Mouse (Mus musculus) heart, postnatal 25 days (tissue): ENCODE results near the gene 4930578G10Rik. TPM values are rescaled to one million over a fixed set of nuclear protein-coding genes. Genes with fewer than 3 reads are reported as not detected.
"Not testable (repeated sequence)": the region's sequence is repeated elsewhere in the genome, so short reads cannot be mapped to it uniquely, and the experiment has no call there.

Experiments
- DNase-seq: peaks from one replicate; pipeline ENCODE4 v3.0.0; 2022; ENCODE audit warnings: low spot score
- intact Hi-C: fragments of 180-260 bp; cut with DNase I; formaldehyde crosslinking; loops from one replicate; pipeline ENCODE4 v1.15.1; 2025
- total RNA-seq, 2 experiments: library from RNA; stranded (reverse); gene quantifications; 2 replicates each; pipeline ENCODE4 v1.2.3; 2021

4930578G10Rik gene
- not detected for total RNA-seq

DNA sequence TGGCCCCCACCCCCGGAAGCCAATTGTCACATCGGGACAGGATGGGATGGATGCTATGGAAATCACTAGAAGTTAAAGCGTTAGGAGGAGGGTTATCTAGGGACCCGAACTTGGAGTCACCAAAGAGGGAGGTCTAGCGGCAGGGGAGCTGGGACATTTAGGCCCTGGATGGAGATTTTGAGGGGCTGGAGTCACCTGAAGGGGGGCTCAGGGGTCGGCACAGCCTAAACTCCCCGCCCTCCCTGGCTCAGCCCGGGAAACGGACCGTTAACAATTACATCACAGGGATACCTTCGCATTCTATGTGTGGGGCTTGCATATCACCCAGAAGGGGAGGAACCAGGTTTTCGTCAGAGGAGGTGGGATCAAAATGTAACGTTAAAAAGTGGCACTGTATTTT is at the start of gene 4930578G10Rik:
4930578G10Rik (plus strand) TSS at position 301 of the 400 bp plus-strand sequence.
- intact Hi-C loops, DNase-seq: not testable (repeated sequence)

DNA sequence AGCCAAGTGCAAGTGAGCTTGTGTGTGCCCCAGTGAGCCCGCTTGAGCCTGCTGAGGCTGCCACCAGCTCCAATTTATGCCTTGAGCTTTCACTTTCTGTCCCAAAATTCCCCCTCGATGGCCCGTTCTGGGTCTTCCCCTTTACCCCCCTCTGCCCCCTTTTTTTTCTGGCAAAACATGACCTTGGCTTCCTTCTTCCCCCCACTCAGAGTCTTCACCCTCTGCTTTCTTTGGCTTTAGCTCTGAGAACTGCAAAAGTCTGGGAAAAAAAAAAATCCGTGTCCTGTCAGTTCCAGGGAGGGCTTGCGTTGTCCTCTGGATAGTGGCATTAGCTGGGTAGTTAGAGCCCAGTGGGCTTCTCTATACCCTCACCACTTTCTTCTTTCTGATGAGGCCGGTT is 21.1 kb downstream of the 4930578G10Rik start, which contains the start of gene Ccl19:
Ccl19 (minus strand) TSS at position 101 of the 400 bp plus-strand sequence.
- intact Hi-C loops, DNase-seq: not testable (repeated sequence)

DNA sequence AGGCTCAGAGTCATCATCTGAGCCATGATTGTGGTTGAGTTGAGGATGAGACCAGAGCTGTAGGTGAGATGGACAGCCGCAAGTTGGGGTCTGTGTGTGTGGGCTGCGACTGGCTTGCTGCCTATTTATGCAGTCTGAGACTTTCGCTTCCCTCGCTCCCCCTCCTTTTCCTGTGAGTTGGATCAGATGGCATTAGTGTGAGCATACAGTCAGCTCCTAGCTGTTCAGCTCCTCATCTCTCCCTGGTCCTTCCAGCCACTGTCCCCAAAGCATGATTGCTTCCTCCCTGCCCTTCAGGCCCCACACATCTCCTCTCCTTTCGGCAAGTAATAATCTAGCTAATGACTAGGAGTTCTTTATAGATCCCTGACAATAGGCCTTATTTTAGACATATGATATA is 38.5 kb downstream of the 4930578G10Rik start, which contains the start of gene Ccl21a:
Ccl21a (minus strand) TSS at position 101 of the 400 bp plus-strand sequence.
- intact Hi-C loops, DNase-seq: not testable (repeated sequence)

DNA sequence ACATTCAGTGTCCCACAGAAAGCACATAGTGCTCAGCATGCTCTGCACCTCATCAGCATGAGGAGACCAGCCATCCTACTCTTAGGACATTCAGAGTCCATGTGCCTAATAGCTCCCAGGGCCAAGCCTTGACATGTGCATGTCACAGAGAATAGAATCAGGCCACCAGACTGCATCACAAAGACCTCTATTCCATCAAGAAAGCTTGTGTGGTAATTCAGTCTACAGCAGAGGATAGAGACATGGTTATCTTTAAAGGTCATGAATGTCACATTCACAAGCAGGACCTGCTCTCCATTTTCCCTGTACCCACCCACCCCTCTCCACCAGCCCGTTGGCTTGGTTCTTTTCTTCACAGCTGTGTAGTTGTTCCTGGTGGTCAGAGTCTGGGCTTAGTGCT is 118.4 kb downstream of the 4930578G10Rik start, which contains the start of gene Fam205a1:
Fam205a1 (minus strand) TSS at position 101 of the 400 bp plus-strand sequence.
- intact Hi-C loops, result not testable (repeated sequence)

DNA sequence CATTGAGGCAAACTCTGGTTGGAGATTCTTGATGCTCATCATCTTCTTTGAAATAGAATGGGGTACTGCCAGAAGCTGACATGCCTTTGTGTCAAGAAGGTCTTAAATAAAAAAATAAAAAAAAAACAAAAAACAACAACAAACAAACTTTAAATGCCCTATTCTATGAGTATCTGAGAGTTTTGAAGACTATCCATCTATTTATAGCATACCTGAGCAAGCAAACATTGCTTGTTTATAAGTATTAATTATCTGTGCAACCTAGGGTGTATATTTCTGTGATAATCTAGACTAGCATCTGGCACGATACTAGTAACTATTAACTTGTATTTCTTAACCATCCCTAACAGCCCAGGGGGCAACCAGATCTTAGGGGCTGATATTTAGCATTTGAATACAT is 121.3 kb downstream of the 4930578G10Rik start, which contains the start of gene Gm12394:
Gm12394 (minus strand) TSS at position 101 of the 400 bp plus-strand sequence.
- DNase-seq, intact Hi-C loops: not testable (repeated sequence)

More for the DNA sequence above, 118.4 kb downstream of the 4930578G10Rik start, which contains the start of gene Fam205a1:
- DNase-seq, result not testable (repeated sequence)

DNA sequence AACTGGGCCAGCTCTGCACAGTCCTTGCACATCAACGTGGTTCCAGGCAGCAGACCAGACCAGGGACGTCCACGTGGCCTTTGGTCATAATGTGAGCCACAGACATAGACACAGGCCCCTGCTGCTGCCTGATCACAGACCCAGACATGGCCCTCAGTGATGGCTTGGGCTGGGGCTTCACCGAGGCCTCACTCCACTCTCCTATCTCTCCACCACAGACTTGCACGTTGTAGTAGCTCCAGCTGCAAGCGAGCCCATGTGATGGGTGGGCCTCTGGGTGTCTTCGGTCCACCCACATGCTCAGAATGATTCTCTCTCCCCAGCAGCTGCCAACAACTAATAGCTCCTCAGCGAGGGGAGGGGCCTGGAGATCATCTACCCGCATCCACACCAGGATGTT is 125.1 kb downstream of the 4930578G10Rik start:
- intact Hi-C loops, result not testable (repeated sequence)

DNA sequence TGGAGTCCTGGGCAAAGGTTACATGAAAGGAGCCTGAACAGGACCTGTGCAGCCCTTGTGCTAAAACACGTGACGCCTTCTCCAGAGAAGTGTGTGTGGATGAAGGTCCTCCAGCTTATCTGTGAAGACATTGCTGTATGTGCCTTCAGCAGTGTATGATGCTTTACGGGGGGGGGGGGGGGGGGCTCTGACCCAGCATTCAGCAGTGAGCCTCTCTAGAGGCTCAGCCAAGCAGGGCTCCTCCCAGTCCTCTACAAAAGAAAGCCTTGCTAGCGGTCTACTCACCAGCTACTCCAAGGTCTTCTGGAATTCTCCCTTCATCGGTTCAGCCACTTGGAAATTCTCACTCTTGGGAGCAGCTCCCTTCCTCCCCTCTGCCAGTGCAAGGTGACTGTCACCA is 128.1 kb downstream of the 4930578G10Rik start:
- DNase-seq, intact Hi-C loops: not testable (repeated sequence)

More for the DNA sequence above, 125.1 kb downstream of the 4930578G10Rik start:
- not testable (repeated sequence) for DNase-seq

DNA sequence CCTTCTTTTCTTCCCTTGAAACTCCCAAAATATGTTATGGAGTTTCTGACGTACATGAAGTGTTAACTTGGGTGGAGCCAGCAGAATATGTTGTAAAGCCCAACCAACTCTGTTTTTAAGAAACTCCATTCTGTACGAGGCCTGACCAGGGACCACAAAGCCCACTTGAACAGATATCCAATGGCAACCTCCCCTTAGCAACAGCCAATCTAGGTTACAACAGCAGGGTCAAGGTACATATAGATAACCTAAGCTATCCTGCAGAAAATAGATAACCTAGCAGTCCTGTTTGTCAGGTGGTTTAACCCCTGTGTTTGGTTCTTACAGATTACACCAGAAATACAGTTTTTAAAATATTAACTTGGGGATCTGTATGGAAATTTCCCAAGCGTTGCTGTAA is 132.0 kb downstream of the 4930578G10Rik start:
- intact Hi-C loops, result no loop called here
- no peak for DNase-seq

DNA sequence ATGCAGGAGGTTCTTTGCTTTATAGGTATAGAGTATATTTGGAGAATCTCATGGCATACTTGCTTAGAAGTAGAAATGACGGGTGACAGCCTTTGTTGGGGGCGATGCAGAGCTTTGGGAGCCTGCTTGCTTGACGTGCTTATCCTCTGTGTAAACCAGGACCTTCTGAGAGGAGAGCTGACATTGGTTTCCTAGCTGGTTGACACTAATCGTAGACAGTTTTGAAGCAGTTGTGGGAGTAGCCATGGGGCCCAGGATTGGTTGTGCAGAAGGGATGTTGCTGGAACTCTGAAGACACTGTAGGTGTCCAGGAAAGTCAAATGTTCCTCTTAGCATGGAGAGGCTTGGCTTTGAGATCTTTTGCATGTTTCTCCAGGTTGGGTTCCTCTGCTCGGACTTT is 132.8 kb downstream of the 4930578G10Rik start:
- intact Hi-C loops, result no loop called here
- no peak for DNase-seq

DNA sequence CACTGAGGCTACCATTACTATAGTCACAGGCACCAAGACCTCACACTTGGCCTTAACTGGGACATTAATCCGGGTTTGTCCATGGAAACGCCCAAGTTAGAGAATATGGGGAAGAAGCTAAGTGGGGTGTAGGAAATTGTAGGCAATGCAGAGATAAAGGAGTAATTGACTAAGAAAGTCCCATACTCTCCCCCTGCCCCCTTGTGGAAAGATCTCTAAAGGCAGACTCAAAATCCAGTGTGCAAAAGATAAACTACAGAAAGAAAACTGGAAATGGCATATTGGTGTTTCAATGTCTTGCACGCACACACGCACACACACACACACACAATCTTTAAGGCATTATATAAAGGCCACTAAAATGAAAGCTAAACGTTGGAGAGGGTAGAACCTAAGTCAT is 135.4 kb downstream of the 4930578G10Rik start:
- DNase-seq, result no peak
- intact Hi-C loops, result no loop called here

DNA sequence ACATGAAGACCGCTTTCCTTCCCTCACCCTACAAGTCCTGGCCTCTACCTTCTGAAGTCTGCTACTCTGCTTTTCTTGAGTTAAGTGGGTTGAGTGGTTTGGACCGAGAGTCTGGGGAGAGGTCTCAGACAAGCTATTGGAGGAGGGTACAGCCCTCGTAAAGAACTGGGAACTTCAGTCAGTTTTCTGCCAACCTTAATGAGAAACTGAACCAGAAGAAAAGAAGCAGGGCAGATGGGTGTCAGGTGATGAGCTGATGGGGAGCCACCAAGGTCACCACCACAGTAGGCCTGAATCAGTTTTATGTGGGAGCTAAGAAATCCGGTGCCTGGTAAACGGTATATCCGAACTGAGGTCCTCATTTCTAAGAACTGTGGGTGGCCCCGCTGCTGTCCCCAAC is 136.8 kb downstream of the 4930578G10Rik start:
- DNase-seq, result no peak
- intact Hi-C loops, result no loop called here

DNA sequence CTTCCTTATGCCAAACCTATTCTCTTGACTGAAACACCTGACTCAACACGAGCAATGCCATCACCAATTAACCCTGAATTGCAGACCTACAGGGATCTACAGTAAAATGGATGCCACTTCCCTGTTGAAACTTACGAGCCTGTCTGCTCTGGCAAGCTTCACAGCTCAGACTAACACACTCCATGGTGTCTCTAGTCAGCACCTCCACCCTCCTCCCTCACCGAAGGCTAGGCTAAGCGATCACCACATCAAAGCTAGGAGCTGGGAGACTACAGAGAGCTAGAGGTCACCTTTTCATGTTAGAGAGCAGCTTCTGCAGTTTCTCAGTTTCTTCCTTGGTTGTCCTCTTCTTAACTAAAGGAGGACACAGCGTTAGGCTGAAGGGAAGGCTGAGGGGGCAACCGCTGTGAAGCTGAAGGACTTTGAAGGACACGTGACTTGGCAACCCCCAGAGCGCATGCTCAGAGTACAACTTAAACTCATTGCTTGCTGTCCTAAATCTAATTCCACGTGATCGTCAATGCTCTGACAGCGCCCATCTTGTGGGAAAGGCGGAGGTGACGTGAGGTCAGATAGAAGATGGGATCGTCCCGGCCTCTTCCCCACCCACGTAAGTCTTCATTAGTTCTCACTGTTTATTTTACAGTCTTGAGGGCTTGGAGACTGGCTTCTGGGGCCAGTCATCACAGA is 137.5 kb downstream of the 4930578G10Rik start:
- intact Hi-C loops, result no loop called here
- no peak for DNase-seq

DNA sequence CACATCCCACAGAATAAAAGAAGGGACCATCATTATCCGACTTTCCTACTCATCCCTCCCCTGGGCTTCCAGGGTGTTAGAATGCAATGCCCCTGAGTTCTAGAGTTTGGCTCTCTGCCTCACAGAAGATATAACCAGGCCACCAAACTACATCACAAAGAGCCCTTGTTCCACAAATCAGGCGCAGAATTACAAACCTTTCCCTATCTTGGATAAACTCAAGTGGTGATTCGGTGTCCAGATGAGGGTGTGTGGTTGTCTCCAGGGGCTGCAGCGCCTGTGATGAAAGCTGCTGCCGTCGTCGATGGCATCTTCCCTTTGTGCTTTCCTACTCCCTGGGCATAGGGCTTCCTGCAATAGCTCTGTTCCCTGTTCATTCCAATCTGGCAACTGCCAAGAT is 138.8 kb downstream of the 4930578G10Rik start, which contains the start of gene Fam205c:
Fam205c (minus strand) TSS at position 101 of the 400 bp plus-strand sequence.
- no peak for DNase-seq
- intact Hi-C loops, result no loop called here

DNA sequence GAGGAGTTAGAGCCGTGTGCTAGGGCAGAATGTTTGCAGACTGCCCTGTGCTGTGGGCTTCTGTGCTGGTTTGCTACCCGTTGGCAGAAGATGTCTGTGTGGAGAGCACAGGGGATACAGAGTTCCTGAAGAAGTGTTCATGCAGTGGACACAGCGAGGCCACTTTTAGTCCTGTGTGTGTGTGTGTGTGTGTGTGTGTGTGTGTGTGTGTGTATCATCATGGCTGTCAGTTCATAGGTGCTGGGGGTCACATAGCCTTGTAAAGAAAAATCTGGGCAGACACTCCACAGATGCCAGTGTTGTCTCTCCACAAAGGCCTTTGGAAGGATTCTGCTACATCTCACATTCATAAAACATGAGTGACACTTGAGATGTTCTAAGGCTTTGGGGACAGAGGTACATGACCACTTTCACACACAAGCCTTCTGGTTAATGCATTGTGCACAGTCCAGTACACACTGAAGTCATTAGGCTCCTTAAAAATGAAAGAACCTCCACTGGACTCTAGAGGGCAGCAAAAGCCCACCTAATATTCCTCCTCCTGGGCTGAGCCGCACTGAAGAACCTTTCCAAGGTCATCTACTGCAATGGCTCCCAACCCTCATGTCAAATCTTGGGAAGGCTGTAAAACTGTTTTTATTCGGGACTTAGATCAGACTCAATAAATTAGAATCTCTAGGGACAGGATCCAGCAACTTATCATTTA is 141.4 kb downstream of the 4930578G10Rik start:
- intact Hi-C loops, result loop anchor here (1.0 to 2.0 kb wide), 2 partner anchors 70 to 89 kb away; no protein-coding TSS in a partner anchor
- DNase-seq, result no peak

DNA sequence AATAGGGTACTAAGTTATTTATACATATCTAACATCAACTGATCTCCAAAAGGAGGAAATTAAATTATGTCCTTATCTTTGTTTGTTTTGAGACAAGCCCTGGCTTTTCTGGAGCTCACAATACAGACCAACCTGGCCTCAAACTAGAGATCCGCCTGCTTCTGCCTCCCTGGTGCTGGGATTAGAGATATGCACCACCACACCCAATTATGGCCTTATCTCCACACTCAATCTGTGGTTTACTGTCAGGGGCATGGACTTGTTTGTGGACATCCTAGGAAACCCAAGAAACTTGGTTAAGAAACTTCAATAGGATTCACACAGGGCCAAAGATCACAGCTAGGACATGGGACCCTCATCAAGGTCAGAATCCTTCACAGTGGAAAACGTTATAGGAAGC is 142.3 kb downstream of the 4930578G10Rik start:
- intact Hi-C loops, result loop anchor here (1.0 to 2.0 kb wide), 2 partner anchors 69 to 88 kb away; no protein-coding TSS in a partner anchor
- DNase-seq, result no peak

DNA sequence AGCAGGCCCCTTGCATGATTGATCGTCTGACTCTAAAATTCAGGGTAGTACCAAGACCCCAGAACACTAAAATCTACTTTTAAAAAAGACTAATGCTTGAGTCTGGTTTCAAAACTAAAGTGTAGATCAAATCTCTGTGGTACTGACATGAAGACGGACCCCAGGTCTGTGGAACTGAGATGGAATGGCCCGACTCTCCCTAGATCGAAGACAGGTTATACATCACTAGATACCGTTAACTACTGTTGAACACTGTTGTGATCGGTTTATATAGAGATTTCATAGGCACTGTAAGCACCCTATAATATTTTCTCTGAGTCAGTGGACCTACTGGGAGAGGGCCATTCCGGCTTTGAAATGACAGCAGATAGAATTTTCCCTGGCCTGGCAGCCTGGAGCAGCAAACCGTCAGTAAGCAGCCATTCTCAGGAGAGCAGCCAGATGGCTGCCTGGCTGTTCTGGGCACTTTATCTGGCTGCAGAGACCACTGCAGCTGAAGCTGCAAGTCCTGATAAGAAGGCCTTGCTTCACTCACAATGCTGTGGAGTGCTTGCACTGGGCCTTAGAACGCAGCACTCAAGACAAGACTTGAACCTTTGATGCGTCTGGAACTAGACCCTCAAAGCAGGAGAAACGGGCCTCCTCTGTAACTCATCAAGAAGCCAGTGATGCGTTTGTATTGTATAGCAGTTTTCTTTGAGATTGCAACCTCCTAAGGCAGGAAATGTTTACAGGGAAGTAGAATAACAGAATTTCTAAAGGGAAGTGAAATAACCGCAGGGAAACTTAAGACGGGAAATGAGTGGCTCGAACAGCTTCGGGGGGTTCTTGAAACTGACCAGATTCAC is 144.7 kb downstream of the 4930578G10Rik start:
- DNase-seq, result no peak
- intact Hi-C loops, result no loop called here

DNA sequence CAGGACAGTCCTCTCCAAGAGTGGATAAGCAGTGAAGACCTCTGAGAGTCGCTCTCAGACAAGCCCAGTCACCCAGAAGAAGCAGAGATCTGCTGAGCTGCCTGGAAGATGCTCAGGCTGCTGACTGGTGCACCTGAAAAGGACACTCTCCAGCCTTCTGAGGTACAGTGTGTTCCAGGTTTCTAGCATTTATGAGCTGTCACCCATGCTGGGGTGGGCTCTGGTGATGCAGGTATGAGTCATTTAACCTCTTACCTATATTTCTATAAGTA is 145.3 kb downstream of the 4930578G10Rik start:
- intact Hi-C loops, result no loop called here
- no peak for DNase-seq

DNA sequence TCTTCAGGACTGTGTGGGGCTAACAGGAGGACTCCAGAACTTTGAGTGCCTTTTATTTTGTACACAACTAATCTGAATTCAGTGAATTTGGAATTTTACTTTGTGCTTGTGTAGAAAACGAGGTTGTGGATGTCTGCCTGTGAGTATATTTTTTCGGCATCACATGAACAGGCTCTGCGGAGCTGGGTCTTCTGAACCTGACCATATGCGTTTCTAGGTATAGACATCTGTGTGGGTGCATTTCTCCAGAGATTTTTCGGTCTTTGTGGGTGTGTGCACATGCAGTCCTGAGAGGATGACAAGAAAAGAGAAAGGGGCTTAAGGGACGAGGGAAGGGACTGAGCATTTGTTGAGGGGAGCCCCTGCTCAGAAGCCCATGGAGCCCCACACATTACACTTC is 151.6 kb downstream of the 4930578G10Rik start:
- intact Hi-C loops, result no loop called here

DNA sequence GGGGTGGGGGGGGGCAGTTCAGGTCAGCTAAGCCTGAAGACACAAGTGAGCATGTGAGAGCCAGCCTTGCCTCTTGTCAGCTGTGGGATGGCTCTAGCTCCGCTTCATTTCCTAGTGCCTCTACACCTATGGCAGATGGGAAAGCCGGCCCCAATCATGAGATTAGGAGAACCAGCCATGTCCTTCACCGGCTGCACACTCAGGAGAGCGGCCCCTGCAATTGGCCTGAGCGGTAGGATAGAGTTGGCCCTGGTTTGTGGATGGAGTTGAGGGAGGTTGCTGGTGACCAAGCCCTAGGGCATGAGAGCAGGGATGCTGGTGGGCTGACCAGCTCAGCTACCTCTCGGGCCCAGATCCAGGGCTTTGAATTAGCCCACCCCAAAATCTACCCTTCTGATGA is 153.5 kb downstream of the 4930578G10Rik start:
- intact Hi-C loops, result no loop called here
- no peak for DNase-seq

More for the DNA sequence above, 151.6 kb downstream of the 4930578G10Rik start:
- no peak for DNase-seq

DNA sequence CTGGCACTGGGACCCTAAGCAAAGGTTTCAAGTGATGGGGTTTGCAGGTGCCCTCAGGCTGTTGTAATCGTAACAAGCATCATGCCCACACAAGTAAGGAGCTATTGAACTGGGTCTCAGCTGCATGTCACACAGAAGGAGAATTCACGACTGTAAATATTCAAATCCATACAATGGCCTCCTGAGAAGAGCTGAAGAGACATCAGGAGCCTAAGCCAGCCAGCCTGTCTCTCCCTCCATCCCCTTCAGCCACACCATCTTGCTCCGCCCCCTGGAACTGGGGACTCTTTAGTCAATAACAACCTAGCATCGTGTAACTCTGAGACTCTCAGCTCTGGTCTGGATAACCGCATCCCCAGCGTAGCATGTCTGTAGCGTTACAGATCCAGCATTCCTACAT is 155.8 kb downstream of the 4930578G10Rik start:
- intact Hi-C loops, result no loop called here

More for the DNA sequence above, 155.8 kb downstream of the 4930578G10Rik start:
- DNase-seq, result no peak
